Mouse (Mus musculus): Measurements from ENCODE around the gene Trim65. TPM values are rescaled to one million over a fixed set of nuclear protein-coding genes. Genes with fewer than 3 reads are reported as not detected.
"Not testable (repeated sequence)": the region's sequence is repeated elsewhere in the genome, so short reads cannot be mapped to it uniquely, and the experiment has no call there.

The Trim65 gene
- total RNA-seq, 2 experiments from 2014 or later: 8.2 to 20.5 TPM

- no peak for ATAC-seq (replicated peaks; ENCODE audit: low FRiP score, low TSS enrichment, poor library complexity, severe bottlenecking)
These were observed 11.5 kb upstream of the Trim65 start for GRCm38 (mm10) chr11:116142211-116142991.

- peak; percentile 83 for ATAC-seq (replicated peaks; ENCODE audit: low FRiP score, low TSS enrichment, poor library complexity, severe bottlenecking)
These were observed 7.7 kb upstream of the Trim65 start, which contains the start of gene Mrpl38 for GRCm38 (mm10) chr11:116138468-116139138. TSS of gene Mrpl38 (minus strand) at chr11:116138868.

GRCm38 (mm10) chr11:116138096-116138467 is 7.2 kb upstream of the Trim65 start:
- no peak for ATAC-seq (replicated peaks; ENCODE audit: low FRiP score, low TSS enrichment, poor library complexity, severe bottlenecking)

- ATAC-seq (replicated peaks; ENCODE audit: low FRiP score, low TSS enrichment, poor library complexity, severe bottlenecking): no peak
These were observed 3.2 kb upstream of the Trim65 start for GRCm38 (mm10) chr11:116134171-116134570.

- no peak for ATAC-seq (replicated peaks; ENCODE audit: low FRiP score, low TSS enrichment, poor library complexity, severe bottlenecking)
These were observed 2.6 kb upstream of the Trim65 start for GRCm38 (mm10) chr11:116133497-116133896.

- no peak for ATAC-seq (replicated peaks; ENCODE audit: low FRiP score, low TSS enrichment, poor library complexity, severe bottlenecking)
These were observed 1.7 kb upstream of the Trim65 start for GRCm38 (mm10) chr11:116132366-116133333.

- no peak for ATAC-seq (replicated peaks; ENCODE audit: low FRiP score, low TSS enrichment, poor library complexity, severe bottlenecking)
These were observed 632 bp upstream of the Trim65 start for GRCm38 (mm10) chr11:116131349-116132170.

GRCm38 (mm10) chr11:116129993-116130487 is 888 bp downstream of the Trim65 start:
- ATAC-seq (replicated peaks; ENCODE audit: low FRiP score, low TSS enrichment, poor library complexity, severe bottlenecking): no peak

- no peak for ATAC-seq (replicated peaks; ENCODE audit: low FRiP score, low TSS enrichment, poor library complexity, severe bottlenecking)
These were observed 1.7 kb downstream of the Trim65 start for GRCm38 (mm10) chr11:116129091-116129790.

GRCm38 (mm10) chr11:116127986-116128385 is 2.9 kb downstream of the Trim65 start:
- ATAC-seq (replicated peaks; ENCODE audit: low FRiP score, low TSS enrichment, poor library complexity, severe bottlenecking): no peak

- ATAC-seq (replicated peaks; ENCODE audit: low FRiP score, low TSS enrichment, poor library complexity, severe bottlenecking): peak; percentile 54
These were observed 3.6 kb downstream of the Trim65 start, which contains the start of gene Trim47 for GRCm38 (mm10) chr11:116127156-116127980. TSS of gene Trim47 (minus strand) at chr11:116127210.

GRCm38 (mm10) chr11:116126261-116126660 is 4.7 kb downstream of the Trim65 start:
- ATAC-seq (replicated peaks; ENCODE audit: low FRiP score, low TSS enrichment, poor library complexity, severe bottlenecking): no peak

GRCm38 (mm10) chr11:116121731-116122245 is 9.1 kb downstream of the Trim65 start:
- ATAC-seq (replicated peaks; ENCODE audit: low FRiP score, low TSS enrichment, poor library complexity, severe bottlenecking): not testable (repeated sequence)

- no peak for ATAC-seq (replicated peaks; ENCODE audit: low FRiP score, low TSS enrichment, poor library complexity, severe bottlenecking)
These were observed 13.1 kb downstream of the Trim65 start for GRCm38 (mm10) chr11:116117819-116118218.

GRCm38 (mm10) chr11:116117241-116117640 is 13.7 kb downstream of the Trim65 start:
- ATAC-seq (replicated peaks; ENCODE audit: low FRiP score, low TSS enrichment, poor library complexity, severe bottlenecking): peak; percentile 91

- ATAC-seq (replicated peaks; ENCODE audit: low FRiP score, low TSS enrichment, poor library complexity, severe bottlenecking): no peak
These were observed 19.2 kb downstream of the Trim65 start for GRCm38 (mm10) chr11:116111611-116112203.

- ATAC-seq (replicated peaks; ENCODE audit: low FRiP score, low TSS enrichment, poor library complexity, severe bottlenecking): no peak
These were observed 19.9 kb downstream of the Trim65 start for GRCm38 (mm10) chr11:116111067-116111466.
